Mouse (Mus musculus): ENCODE measurements around the gene Carmil1.

The Carmil1 gene

DNA sequence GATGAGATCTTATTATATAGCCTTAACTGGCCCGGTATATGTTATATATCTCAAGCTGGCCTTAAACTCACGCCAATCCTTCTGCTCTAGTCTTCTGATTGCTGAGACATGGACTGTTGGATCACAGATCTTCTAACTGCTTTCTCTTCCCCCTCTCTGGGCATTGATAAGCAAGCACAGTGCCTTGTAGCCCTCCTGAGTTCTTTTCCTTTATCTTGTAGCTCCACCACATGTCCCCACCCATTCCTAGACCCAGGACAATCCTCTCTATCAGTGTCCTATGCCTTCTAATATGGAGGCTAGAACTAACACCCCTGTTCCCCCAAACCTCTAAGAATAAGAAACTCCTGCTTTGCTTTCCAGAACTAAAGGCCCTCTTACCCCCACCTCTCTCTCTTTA is 275.1 kb downstream of the Carmil1 start:
- no peak for DNase-seq

DNA sequence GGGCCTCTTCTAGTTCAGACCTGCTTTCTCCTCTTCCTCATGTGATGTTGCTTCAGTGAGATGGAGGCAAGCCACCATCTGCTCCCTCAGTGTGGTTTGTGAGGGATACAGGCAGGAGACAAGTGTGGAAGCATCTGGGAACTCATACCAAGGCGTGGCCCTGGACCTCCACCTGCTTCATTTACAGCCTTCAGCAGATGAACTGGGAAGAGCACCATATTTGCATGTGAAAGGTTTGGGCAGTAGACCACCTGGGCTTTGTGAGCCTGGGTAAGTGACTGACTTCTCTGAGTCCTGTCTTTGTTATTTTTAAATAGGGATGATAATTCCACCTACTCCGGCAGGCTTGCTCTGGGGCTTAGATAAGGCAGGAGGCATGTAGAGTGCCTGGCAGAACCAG is 278.8 kb downstream of the Carmil1 start:
- no peak for DNase-seq

GRCm38 (mm10) chr13:24001081-24001480 is 279.5 kb downstream of the Carmil1 start:
- DNase-seq, result no peak

DNA sequence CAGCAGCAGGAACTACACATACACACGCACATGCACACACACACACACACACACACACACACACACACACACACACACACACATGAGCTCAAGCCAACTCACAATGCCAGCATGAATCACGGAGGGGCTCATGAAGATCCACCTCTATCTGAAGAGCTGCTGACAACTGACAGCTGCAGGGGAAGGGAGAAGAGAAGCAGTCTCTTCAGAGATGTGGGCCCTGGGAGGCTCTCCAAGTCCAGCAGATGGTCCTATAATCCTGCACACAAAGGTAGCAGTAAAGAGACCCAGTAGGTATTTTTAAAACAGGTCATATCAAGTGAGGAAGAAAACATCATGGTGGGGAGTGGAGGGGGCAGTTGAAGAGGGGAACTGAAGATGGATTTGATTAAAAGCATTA is 281.8 kb downstream of the Carmil1 start:
- DNase-seq, result no peak

DNA sequence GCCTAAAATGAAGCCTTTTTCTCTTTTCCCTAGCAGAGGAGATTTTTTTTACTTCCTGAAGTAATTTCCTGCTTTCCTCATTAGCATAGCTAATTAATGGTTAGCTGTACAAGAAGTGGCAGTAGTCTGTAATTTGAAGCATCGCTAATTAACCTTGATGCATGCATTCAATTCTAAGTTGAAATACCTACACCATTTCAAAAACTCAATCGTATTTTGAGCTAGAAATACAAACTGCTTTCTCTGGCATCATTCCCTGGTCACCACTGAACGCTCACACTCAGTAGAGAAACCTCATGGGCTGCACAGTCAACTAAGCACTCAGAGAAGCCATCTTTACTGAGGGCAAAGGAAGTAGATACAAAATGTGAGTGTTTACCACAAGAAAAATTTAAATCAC is 285.8 kb downstream of the Carmil1 start:
- no peak for DNase-seq

- DNase-seq, result no peak
Measured at GRCm38 (mm10) chr13:23994024-23994423, 286.6 kb downstream of the Carmil1 start.

DNA sequence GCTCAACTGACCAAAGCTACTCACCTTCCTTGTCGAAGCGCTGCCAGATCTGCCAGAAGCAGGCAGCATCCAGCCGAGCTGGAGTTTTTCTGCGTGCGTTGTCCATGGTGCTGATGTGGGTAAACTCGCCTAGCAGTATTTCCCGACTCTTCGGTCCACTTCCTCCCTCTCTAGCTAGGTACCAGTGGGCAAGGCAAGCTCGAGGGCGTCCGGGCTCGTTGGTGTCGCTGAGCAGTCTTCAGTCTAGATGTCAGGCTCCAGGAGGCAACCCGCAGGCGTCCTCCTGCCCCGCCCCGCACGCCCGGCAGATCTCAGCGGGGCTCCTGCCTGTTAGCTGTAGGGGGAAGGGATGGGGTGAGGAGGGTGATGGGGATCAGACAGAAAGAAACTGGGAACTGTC is 289.7 kb downstream of the Carmil1 start, which contains the start of gene Scgn:
TSS of gene Scgn (minus strand) at position 287 of the 400 bp plus-strand sequence.
- DNase-seq, result peak; percentile 36

DNA sequence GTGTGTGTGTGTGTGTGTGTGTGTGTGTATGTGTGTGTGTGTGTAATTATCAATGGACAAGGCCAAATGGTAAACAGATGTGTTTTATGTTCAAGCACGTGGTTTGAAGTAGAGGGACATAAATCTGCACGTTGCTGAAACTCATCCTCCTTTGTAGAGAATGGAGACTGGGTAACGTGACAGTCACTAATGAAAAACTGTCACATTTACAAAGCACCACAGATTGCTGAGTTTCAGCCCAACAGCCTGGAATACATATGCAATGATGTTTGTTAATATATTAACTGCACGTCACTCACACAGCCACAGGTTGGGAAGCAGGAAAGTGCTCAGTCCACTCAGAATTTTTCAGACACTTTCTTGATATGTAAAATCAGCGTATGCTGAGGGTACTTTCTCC is 290.1 kb downstream of the Carmil1 start:
- DNase-seq, result no peak

DNA sequence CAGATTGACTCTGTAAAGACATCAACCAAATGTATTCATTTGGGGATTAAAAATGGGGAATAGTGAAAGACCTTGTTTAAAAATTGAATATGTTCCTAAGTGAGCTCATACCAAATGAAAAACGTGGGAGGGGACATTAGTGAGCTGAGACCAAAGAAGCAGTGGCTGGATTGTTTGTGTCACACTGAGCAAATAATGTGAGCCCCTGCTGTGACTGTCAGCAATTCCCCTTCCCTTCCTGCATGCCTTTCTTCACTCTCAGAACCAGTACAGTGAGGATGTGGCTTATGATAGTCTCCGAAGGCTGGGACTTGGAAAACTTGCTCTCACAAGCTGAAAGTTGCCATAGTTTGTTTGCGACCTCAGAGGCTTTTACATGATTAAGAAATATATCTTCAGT is 295.5 kb downstream of the Carmil1 start:
- DNase-seq, result no peak

- no peak for DNase-seq
Measured at GRCm38 (mm10) chr13:23972271-23972670, 308.3 kb downstream of the Carmil1 start.

GRCm38 (mm10) chr13:23971870-23972269 is 308.7 kb downstream of the Carmil1 start:
- DNase-seq, result no peak

DNA sequence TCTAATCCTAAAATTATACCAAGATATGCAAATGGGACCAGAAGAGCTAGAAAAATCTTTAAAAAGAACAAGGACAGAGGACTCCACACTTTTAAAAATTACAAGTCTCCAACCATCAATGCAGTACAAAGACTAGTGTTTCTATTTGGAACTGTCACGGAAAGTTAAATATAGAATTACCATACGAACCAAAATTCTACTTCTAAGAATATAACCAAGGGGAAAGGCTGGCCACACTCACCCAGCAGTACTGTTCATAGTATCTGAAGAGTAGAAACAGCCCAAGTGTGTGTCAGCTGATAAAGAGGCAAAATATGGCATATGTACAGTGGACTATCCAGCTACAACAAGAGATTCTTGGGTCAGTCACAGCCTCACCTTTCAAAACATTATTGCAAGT is 315.7 kb downstream of the Carmil1 start:
- no peak for DNase-seq
